Comparison of ENCODE assay signal across 14 mouse cellular contexts in genomic region chr13:39881066-39881465, GRCm38 (mm10).
"Had no signal": no experiment of that assay in that cellular context is flagged by ENCODE, and none has a peak within 500 bp of the region (broad histone marks: within the 10 kb centered on the region; RNA-seq: fewer than 3 reads in every experiment).

No protein-coding gene starts in this region.

- H3K4me2 ChIP-seq: lung, embryonic 14.5 days; midbrain, embryonic 12.5 days; neural tube, embryonic 12.5 days; stomach, embryonic 15.5 days had no signal

- DNase-seq: lung, adult 18-20 months; lung, embryonic 14.5 days; lung, postnatal 10 days; lung, postnatal 4 days; right cerebral cortex, postnatal 14 days; thymus, adult 2 months; thymus, postnatal 14 days; thymus, postnatal 36 days had no signal

- H3K4me1 ChIP-seq: stomach, embryonic 15.5 days had no signal

- H3K27ac ChIP-seq: midbrain, embryonic 10.5 days; midbrain, embryonic 12.5 days; neural tube, embryonic 12.5 days; stomach, embryonic 15.5 days; stomach, postnatal 0 days had no signal

- ATAC-seq: midbrain, embryonic 16.5 days had no signal

- H3K27me3 ChIP-seq: stomach, embryonic 15.5 days had no signal

- H3K36me3 ChIP-seq: midbrain, embryonic 10.5 days; midbrain, embryonic 12.5 days; neural tube, embryonic 12.5 days; stomach, embryonic 15.5 days had no signal

- H3K9me3 ChIP-seq: midbrain, embryonic 10.5 days; midbrain, embryonic 12.5 days; neural tube, embryonic 12.5 days; stomach, embryonic 15.5 days had no signal

- H3K4me3 ChIP-seq: midbrain, embryonic 10.5 days; midbrain, embryonic 12.5 days; neural tube, embryonic 12.5 days; stomach, embryonic 15.5 days had no signal

- H3K9ac ChIP-seq: lung, embryonic 14.5 days; midbrain, embryonic 12.5 days; neural tube, embryonic 12.5 days; stomach, embryonic 15.5 days had no signal
